Mouse (Mus musculus) testis, postnatal 10 days (tissue): ENCODE measurements at regions not wholly inside any gene's neighbourhood (a gene's known extent, or its start where the extent isn't known, plus 50 kb on each side); places are given as distances from the start of the nearest gene placed in this dataset.

ENCODE experiments used
- DNase-seq: peaks from one replicate; pipeline ENCODE4 v3.0.0; 2021; ENCODE audit warnings: low spot score

GRCm38 (mm10) chr10:53434376-53435171 is 54.8 kb upstream of the Cep85l start:
- DNase-seq = no peak

DNA sequence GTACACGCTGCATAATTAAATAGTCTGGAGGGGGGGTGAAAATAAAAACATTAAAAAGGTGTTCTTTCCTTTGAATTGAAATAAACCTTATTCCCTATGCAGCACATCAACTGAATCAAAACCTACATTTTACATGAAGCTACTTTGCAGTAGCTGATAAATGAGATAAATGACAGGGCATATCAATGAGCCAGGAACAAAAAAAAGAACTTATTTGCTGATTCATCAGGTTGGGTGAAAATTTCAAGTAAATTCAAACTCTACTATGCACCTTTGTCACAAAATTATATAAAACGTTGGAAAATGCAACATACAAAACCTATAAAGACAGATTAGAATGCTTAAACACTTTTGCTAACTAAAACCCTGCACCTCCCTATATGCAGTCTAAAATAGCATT is 53.0 kb upstream of the Cep85l start:
- DNase-seq = no peak

DNA sequence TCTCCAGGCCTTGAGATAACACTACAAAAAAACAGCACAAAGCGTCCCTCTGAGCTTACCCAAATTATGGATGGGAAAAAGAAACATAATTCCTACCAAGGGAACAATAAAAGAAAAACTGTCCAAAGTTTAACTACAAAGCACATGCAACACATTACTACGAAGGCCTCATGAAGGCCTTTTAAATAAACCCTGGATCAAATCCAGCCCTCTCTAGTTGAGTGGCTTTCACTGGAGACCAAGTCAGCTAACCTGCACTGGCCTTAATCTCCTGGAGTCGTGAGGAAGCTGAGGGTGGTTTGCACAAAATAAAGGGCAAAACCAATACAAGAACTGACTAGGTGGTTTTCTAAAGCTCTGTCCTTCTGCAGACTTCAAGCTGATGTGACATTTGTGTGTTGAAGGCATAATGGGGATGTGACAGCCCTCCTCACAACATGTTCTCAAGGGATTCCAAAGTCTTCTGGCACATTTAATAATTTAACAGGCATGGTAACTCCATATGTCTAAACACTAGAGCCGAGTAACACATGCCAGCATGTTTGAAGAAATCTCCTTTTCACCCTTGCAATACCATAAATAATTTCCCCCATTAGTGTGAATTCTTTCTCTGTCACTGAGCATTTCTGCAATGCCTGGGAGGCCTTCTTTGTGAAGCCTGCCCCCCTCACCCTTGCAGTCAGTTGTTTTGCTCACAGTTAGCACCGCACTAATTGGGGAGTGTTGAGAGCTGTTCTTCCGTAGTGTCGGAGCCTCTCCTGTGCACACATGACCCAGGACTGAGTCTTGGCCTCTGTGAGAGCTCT is 50.0 kb upstream of the Cep85l start:
- no peak for DNase-seq
